Mouse (Mus musculus): ENCODE results near the gene Susd6.

The Susd6 gene

DNA sequence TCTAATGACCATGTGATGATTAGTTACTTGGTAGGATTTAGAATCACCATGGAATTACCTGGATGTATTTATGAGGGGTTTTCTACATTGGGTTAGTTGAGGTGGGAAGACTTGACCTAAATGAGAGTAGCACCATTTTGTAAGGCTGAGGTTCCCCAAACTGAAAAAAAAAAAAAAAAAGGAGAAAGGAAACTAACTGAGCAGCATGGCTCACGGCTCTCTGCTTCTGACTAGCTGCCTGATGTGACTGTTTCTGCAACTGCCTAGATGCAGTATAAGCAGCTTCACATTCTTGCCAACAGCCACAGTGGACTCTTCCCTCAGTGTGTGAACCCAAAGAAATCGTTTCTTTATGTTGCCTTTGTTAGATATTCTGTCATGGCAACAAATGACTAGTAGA is 49.3 kb downstream of the Susd6 start:
- DNase-seq: no peak

DNA sequence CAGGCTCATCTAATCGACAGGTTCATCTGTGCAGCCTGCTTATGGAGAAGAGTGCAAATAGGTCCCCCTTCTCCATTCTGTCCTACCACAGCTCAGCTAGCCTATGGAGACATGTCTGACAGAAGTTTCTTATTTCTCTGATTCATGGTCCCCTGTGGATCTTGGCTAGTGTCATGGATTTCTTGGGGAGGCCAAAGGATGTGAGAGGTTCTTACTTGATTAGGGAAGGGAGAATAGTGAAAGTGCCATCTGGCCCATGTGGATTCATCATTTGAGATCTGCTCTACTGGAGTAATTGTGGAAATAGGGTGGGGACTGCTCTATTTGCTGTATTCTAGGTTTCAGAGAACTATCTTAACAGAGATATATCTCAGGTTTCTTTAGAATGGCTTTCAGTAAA is 51.3 kb downstream of the Susd6 start:
- DNase-seq: no peak

DNA sequence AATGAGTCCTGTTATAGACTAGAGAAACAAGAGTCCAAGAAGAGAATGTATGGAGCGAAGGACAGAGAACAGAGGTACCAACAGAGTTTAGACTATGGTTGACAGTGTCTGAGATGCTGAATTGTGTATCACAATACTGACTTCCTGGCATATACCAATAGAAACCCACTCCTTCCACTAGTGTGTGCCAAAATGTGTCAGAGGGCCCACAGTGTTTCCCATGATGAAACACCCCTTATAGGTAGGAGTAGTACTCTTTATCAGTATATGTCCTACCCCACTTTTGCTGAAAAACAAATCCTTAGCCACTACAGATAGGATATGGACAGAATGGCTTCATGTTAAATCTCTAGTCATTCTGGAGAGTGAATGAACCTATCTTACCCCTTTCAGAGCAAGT is 52.3 kb downstream of the Susd6 start:
- DNase-seq: no peak

GRCm38 (mm10) chr12:80843236-80843635 is 52.9 kb downstream of the Susd6 start:
- DNase-seq: peak; percentile 61

DNA sequence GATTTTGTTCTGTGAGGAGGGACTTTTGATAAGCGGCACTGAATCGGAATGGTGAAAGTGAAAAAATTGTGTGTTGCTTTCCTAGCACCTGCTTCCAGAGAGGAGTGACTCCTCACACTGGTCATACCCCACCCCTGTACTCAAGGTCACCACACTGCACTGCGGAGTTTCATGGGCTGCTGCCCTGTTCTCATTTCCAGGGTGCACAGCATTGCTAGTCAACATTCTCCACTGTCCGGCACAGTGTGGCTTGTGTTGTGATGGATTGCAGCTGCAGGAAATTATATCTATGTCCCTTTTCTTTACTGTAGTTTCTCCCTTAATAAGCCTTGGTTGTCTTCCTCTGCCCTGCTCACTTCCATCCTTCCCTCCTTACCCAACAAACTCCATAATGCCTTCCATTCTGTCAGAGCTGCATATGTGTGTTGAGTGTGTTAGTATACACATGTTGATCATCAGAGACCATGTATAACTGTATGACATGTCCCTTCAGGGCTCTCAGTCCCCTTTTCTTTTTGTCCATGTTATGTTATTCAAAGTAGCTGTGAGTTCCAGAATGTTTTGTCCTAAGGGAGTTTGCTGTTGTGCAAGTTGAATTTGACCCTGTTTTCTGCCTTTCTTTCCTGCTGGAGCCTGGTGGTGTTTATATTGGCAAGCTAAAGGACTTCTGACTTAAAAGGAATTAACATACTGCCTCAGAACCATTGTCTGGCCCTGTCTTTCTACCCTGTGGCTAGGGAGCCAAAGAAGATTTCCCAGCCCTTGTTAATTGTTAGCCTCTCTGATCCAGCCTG is 53.5 kb downstream of the Susd6 start:
- peak; percentile 58 for DNase-seq

DNA sequence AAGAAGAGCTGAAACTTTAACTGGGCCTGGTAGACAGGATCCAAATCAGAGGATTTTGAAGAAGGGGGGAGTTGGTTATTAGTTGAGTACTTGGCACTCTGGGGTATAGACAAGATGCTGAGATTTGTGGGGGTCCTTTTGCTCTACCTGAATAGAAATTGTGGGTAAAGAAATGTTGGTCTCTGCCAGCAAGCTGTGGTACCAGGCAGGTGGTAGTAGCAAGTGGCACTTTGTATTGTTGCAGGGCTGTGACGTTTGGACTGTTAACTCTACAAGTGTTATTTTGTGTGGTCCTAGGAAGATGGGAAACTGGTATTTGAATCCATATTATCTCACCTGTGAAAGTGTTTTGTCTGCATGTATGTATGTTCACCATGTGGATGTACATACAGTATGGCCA is 55.6 kb downstream of the Susd6 start:
- DNase-seq: no peak

GRCm38 (mm10) chr12:80846861-80847268 is 56.6 kb downstream of the Susd6 start:
- peak; percentile 50 for DNase-seq

GRCm38 (mm10) chr12:80852001-80852400 is 61.7 kb downstream of the Susd6 start:
- DNase-seq: no peak

GRCm38 (mm10) chr12:80853737-80854136 is 63.4 kb downstream of the Susd6 start:
- DNase-seq: no peak

DNA sequence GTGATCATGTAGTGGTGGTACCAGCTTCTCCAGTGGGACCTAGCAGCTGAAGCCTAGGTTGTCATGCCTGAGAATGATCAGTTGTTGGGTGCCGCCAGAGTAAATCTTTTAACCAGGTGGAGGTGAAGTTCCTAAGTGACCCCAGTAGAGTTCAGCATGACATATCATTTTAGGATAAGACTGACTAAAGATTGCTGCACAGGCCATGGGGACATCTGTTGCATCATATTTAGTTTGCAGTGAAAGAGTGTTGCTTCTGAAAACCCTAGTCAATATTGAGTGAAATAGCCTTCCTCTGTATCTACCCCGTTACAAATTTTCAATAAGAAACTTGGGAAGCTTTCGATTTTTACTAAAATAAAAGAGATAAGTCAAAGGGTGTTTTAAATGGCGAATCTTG is 64.4 kb downstream of the Susd6 start:
- DNase-seq: no peak

- no peak for DNase-seq
Measured at GRCm38 (mm10) chr12:80855100-80855499, 64.8 kb downstream of the Susd6 start.

DNA sequence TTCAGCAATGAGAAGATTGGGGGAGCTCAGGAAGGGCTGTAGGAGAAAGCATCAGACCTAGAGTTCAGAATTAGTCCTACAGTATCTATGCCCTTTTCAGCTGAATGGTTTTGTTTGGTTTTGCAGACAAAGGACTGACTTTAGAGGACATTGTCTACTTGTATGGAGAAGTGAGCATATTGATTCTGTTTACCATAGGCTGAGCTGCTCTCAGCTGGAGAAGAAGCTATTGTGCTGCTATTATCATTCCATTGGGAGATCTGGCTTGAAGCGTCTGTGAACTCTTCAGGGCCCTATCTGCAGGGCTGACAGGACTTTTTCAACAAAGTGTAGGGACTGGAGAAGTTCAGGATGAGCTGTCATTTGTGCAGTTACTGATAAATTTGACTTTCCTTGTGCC is 65.3 kb downstream of the Susd6 start:
- DNase-seq: no peak

DNA sequence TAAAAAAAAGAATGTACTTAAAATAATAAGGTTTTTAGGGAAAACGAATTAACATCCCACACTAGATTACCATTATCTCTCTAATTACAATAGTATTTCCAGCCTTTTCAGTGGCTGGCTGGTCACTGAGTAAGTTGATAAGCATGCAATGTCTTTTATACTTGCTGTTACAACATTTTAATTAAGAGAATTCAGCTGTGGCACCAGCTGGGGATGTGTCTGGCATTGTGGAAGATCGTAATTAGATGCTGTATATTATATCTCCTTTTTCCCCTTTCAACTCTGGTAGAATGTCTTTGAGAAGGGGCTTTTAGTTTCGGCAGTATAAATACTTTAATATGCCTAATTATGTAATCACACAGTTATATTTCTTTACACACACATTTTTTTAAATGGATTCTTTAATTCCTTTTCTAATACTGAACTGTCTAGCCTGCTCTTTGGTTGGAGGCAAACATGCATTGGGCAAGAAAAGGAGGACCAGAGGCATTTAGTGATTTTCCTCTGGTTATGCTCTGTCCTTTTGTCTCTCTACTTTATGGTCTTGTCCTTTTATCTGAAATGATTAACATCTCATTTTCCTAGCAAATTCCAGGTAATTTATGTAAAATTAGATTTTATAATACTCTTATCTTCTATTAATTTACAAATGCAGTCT is 67.5 kb downstream of the Susd6 start:
- no peak for DNase-seq

GRCm38 (mm10) chr12:80858307-80858706 is 68.0 kb downstream of the Susd6 start:
- DNase-seq: no peak

DNA sequence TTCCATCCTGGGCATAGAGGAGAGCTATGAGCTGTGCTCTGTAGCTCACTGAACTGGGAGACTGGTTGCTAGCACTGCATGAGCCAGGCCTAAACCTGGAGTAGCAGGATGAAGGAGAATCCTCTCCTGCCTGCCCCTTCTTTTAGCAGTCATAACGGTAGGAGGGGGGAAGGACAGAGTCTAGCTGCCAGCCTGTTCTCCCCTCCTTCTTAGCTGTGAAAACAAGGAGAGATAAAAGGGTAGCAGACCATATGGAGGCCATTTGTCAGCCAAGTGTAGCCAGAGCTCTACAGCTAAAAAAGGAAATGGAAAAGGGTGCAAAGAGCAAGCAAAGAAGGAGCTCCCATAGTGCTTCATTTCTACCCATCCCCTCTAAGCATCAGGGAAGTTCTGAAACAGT is 71.6 kb downstream of the Susd6 start:
- DNase-seq: no peak

DNA sequence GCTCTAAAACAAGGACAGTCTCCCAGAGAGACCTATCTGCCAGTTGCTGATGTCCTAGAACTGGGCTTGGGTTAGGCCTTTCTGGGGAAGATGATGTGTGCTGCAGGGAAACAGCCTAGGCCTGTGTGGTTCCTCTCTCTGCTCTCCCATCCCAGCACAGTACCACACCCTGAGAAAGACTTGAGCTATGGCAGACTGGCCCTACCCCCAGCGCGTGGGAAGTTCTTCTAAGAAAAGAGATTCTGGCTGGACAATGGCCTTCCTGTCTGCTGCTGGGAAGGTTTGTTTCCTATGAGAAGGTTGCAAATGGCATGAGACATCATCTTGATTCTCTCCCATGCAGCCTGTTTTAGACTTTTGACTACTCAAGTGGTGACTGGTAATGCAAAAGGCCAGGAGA is 73.1 kb downstream of the Susd6 start:
- DNase-seq: peak; percentile 40

DNA sequence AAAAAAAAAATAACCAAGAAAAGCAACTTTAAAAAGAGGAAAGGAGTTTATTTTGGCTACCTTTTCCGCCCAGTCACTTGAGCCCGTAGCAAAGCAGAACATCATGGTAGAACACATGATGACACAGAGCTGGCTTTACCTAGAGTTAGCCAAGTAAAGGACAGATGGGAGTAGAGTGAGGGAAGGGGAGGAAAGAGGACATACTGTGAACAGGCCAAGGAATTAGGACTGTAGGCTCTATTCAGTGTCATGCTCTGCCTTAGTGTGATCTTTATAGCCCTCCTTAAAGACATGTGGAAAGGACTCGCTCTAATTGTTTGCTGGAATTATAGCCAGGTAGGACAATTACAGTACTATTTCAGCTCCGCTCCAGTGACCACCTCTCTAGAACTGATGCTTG is 74.9 kb downstream of the Susd6 start:
- DNase-seq: no peak

DNA sequence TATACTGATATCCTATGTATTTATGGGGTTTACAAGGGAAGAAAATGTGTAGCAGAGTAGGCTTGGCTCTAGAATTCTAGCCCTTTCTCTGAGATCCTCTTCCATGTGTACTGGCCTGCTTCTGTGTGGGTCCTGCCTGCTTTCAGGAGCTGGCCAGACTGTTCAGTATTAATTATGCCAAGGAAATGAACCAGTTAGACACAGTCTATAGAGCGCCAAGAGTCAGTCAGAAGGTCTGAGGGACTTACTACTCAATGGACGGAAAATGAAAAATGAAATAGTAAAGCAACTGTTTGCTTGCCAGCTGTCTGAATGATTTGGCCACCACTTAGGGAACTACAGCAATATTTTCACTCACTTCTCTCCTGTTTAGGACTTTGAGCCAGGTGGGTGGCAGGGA is 75.7 kb downstream of the Susd6 start:
- DNase-seq: no peak

DNA sequence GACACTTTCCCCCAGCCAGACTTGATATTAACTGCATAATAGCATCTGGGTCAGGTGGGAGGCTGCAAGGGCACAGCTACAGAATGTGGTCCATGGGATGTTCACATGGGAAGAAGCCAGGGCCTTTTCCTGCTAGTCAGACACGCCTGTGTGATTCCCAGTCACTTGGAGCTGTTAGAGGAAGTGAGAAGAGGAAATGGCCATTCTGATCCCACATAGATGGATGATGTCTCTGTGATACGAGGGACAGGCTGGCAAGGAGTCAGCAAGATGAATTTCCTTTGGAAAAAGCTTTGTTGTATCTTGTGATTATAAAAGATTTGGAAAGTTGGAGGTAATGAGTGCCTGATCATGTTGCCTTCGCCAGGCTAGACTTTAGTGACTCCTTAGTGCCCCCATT is 76.8 kb downstream of the Susd6 start:
- peak; percentile 76 for DNase-seq

DNA sequence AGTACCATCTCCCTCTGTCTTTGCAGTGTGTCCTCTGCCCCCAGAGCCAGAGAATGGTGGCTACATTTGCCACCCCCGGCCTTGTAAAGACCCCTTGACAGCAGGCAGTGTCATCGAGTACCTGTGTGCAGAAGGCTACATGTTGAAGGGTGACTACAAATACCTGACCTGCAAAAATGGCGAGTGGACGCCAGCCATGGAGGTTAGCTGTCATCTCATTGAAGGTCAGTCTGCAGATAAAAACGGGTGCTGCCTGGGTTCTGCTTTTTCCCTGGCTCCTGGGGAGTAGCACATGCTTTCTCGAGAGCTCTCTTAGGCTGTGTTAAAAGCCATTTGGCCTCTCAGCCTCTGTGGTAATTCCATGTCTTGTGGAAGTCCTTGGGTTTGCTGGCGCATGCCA is 78.1 kb downstream of the Susd6 start:
- DNase-seq: no peak

GRCm38 (mm10) chr12:80877215-80878092 is 87.1 kb downstream of the Susd6 start:
- DNase-seq: peak; percentile 47

- DNase-seq: no peak
Measured at GRCm38 (mm10) chr12:80878093-80878430, 87.8 kb downstream of the Susd6 start.

- DNase-seq: peak; percentile 48
Measured at GRCm38 (mm10) chr12:80878653-80879052, 88.3 kb downstream of the Susd6 start.

- no peak for DNase-seq
Measured at GRCm38 (mm10) chr12:80879267-80879666, 89.0 kb downstream of the Susd6 start.

All from kidney, adult 9 months (tissue).